Mouse (Mus musculus) stomach, postnatal 0 days (tissue): ENCODE results near the gene Gm6812. TPM values are rescaled to one million over a fixed set of nuclear protein-coding genes. Genes with fewer than 3 reads are reported as not detected.
"Not testable (repeated sequence)": the region's sequence is repeated elsewhere in the genome, so short reads cannot be mapped to it uniquely, and the experiment has no call there.

Source experiments
- ATAC-seq: fragments of 200-750 bp; cut with Nextera tagmentation; 2 replicates; pipeline ENCODE4 v1.8.0; 2017; ENCODE audit not compliant: low FRiP score, low TSS enrichment
- DNase-seq: peaks from one replicate; pipeline ENCODE4 v3.0.0-alpha.2; 2016; ENCODE audit warnings: low spot score
- H3K27ac ChIP-seq: fragments of 300-500 bp; sonication (generic); replicated peaks from 2 replicates; pipeline ENCODE4 v1.5.1; 2014; ENCODE audit warnings: mild to moderate bottlenecking, control low read depth
- H3K27me3 ChIP-seq: fragments of 300-500 bp; sonication (generic); 2 replicates; pipeline ENCODE4 v1.6.1; 2014; ENCODE audit warnings: low read length; ENCODE audit not compliant: control insufficient read depth, insufficient read depth
- H3K36me3 ChIP-seq: fragments of 300-500 bp; sonication (generic); 2 replicates; pipeline ENCODE4 v1.6.1; 2014; ENCODE audit warnings: low read length, mixed read lengths; ENCODE audit not compliant: control insufficient read depth, insufficient read depth
- H3K4me1 ChIP-seq: fragments of 300-500 bp; sonication (generic); replicated peaks from 2 replicates; pipeline ENCODE4 v1.6.1; 2014; ENCODE audit warnings: antibody characterized with exemption; ENCODE audit not compliant: control insufficient read depth, insufficient read depth
- H3K4me2 ChIP-seq: fragments of 300-500 bp; sonication (generic); replicated peaks from 2 replicates; pipeline ENCODE4 v1.6.1; 2014; ENCODE audit warnings: low read depth, mild to moderate bottlenecking, control low read depth, moderate library complexity
- H3K4me3 ChIP-seq: fragments of 300-500 bp; sonication (generic); 2 replicates; pipeline ENCODE4 v1.5.1; 2014; ENCODE audit warnings: low read depth, low read length, control low read depth
- H3K9ac ChIP-seq: fragments of 300-500 bp; sonication (generic); 2 replicates; pipeline ENCODE4 v1.6.1; 2014; ENCODE audit warnings: mild to moderate bottlenecking, low read length, control low read depth, mixed read lengths
- H3K9me3 ChIP-seq: fragments of 300-500 bp; sonication (generic); 2 replicates; pipeline ENCODE4 v1.6.1; 2016; ENCODE audit warnings: low read length; ENCODE audit not compliant: control insufficient read depth
- CTCF ChIP-seq: IDR thresholded peaks from 2 replicates; pipeline ENCODE4 v1.5.1; 2016; ENCODE audit warnings: antibody characterized with exemption, low read depth, mild to moderate bottlenecking, moderate library complexity
- EP300 ChIP-seq: optimal IDR thresholded peaks from 2 replicates; pipeline ENCODE3; 2016; ENCODE audit warnings: antibody characterized with exemption
- WGBS: fragments of 180-500 bp; shearing (Covaris S2); extraction: QIAGEN DNeasy Blood & Tissue Kit; methylation state at CpG from one replicate; pipeline ENCODE4 v1.1.7; 2014; 5-methylcytosine and 5-hydroxymethylcytosine counted together
- polyA plus RNA-seq: library from polyadenylated mRNA; unstranded; fragments of >200 nt; fragmentation: Nextera tagmentation; extraction: Ambion mirVana; gene quantifications from 2 replicates; pipeline ENCODE4 v1.2.1, GENCODE M21; 2015

Gm6812 gene
- 0.41 TPM in 1 of 2 replicates, not detected in the other for polyA plus RNA-seq

- not testable (repeated sequence) for DNase-seq, H3K4me2 ChIP-seq, H3K4me1 ChIP-seq, H3K9ac ChIP-seq, ATAC-seq, H3K27me3 ChIP-seq, H3K36me3 ChIP-seq, H3K9me3 ChIP-seq, H3K27ac ChIP-seq, H3K4me3 ChIP-seq
- WGBS: 67% methylated on average over 3 of the region's 5 CpGs
Measured at GRCm38 (mm10) chrX:68892953-68893352, at the start of gene Gm6812. TSS of gene Gm6812 (minus strand) at chrX:68893053.

- DNase-seq (no peak), ATAC-seq (no peak)
- 28% methylated on average over 2 of the region's 2 CpGs for WGBS
- Histone ChIP-seq H3K4me3 (no peak overlapping the region), H3K27me3 (no peaks in the 10 kb centered on the region), H3K9me3 (no peaks in the 10 kb centered on the region), H3K27ac (no peak overlapping the region), H3K4me2 (no peak overlapping the region), H3K36me3 (no peaks in the 10 kb centered on the region), H3K9ac (no peak overlapping the region), H3K4me1 (no peaks in the 10 kb centered on the region)
- TF ChIP-seq EP300 (no peak), CTCF (no peak)
Measured at GRCm38 (mm10) chrX:68865145-68865544, 27.7 kb downstream of the Gm6812 start.

Other genes with a start within 250 kb of the Gm6812 start
- 19.9 and 20.2 TPM in 2 replicates for gene Fmr1, start 214.5 kb downstream of the Gm6812 start, polyA plus RNA-seq
- gene Fmr1nb, start 131.2 kb downstream of the Gm6812 start, polyA plus RNA-seq: 0.36 TPM in 1 of 2 replicates, not detected in the other
- gene Gm14698, start 72.0 kb downstream of the Gm6812 start, polyA plus RNA-seq: 2.3 and 3.1 TPM in 2 replicates